Mouse (Mus musculus): Measurements from ENCODE around the gene Trim27.

- TF ChIP-seq FLI1 (IDR thresholded peaks at IDR 0.05; ENCODE audit: low read length): no peak
- TF ChIP-seq GATA1 (IDR thresholded peaks at IDR 0.05; ENCODE audit: borderline replicate concordance, low read length): no peak
Measured at GRCm38 (mm10) chr13:21226031-21226430, 46.8 kb downstream of the Trim27 start.

Measured in megakaryocyte, embryonic 14.5 days (primary cell).